Mouse (Mus musculus) embryonic fibroblast, embryonic 13.5 days (primary cell): ENCODE measurements around the gene Slc8b1.

Experiments used
- CTCF ChIP-seq: IDR thresholded peaks from 2 replicates; pipeline ENCODE4 v1.5.1; 2011; ENCODE audit warnings: mild to moderate bottlenecking, control low read depth, low read length, moderate library complexity, borderline replicate concordance; ENCODE audit not compliant: insufficient read depth
- POLR2A ChIP-seq: IDR thresholded peaks from 2 replicates; pipeline ENCODE4 v1.6.1; 2011; ENCODE audit warnings: low read depth, mild to moderate bottlenecking, control low read depth, low read length, moderate library complexity

DNA sequence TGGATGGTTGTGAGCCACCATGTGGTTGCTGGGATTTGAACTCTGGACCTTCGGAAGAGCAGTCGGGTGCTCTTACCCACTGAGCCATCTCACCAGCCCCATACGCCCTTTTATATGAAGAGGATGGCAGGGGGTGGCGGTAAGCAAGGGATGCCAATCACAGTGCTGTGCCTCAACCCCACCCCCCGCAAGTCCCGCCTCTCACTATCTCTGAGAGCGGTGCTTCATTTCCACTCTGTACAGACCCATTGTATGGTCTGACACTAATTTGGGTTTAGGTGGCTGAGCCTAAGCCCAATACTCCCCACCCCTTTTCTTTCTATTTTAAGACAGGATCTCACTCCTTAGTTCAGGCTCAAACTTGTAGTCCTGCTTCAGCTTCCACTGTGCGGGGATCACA, 35.1 kb upstream of the Slc8b1 start:
- no peak for TF ChIP-seq CTCF
- no peak for TF ChIP-seq POLR2A
